Mouse (Mus musculus): Measurements from ENCODE around the gene 2210011C24Rik.
"Not testable (repeated sequence)": the region's sequence is repeated elsewhere in the genome, so short reads cannot be mapped to it uniquely, and the experiment has no call there.

Gene 2210011C24Rik

GRCm38 (mm10) chr8:83990170-83990569, 21.8 kb downstream of the 2210011C24Rik start:
- DNase-seq = no peak

GRCm38 (mm10) chr8:83989243-83989642, 22.7 kb downstream of the 2210011C24Rik start:
- DNase-seq = no peak

GRCm38 (mm10) chr8:83983222-83983621, 28.7 kb downstream of the 2210011C24Rik start:
- not testable (repeated sequence) for DNase-seq

DNA sequence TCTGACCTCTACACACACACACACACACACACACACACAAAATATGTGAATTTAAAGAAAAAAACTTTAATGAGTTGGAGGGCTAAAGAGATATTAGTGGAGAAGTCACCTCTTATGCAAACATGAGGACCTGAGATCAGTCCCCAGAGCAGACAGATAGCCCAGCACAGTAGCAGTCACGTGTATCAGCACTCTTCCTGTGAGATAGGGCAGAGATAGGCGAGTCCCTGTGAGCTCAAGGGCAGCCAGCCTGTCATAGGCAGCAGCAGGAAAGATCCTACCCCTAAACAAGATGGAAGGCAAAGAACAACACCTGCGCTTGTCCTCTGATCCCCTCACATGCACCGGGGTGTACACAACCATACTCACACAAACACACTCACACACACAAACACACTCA, 29.5 kb downstream of the 2210011C24Rik start:
- no peak for DNase-seq

DNA sequence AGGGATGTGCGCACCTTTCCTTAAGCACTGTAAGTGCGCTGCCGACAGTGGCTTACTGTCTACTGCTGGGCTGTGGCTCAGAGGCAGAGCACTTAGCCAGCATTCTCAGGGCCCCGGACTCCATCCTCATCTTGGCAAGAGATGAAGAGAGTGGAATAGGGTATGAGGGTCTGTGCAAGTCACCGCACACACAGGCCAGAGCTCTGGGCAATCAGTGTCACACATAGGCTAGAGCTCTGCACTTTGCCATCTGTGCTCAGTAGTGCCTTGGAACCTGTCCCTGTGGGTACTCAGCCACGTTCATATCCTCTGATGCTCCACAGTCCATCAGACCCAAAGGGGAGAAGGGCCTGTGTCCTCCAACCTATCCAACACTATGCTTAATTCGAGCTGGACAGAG, 30.4 kb downstream of the 2210011C24Rik start:
- no peak for DNase-seq

DNA sequence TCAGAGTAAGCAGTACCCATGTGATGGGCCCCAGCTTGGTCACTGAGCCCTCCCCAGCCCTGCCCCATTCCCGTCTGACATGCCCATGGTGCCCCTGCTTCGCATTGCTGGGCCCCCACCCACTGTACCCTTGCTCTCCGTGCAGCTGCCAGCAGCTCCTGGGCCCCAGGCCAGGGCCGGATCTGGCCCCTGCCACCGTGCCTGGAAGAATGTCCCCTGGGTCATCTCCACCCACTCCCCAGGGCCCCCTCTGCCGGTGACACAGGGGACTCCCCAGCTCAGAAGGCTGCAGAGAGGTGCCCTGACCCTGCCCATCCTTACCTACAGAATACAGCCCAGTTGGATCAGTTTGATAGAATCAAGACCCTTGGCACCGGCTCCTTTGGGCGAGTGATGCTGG, 31.1 kb downstream of the 2210011C24Rik start:
- DNase-seq = no peak

DNA sequence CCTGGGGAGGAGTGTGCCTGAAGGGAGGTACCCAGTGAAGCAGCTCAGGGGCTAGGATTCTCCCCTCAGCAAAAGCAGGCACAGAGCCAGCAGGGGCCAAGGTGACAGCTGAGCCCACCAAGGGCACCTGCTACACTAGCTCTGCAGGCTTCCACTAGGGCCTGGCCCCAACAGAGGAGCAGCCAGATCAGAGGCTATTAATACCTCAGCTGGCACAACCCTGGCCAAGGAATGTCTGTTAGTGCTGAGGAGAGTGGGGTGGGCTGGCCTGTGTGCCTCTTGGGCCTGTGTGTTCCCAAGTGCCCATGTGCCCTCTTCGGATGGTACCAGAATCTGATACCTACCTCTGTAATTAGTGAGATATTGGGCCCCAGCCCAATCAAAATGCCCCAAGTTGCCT, 31.7 kb downstream of the 2210011C24Rik start:
- DNase-seq = no peak

DNA sequence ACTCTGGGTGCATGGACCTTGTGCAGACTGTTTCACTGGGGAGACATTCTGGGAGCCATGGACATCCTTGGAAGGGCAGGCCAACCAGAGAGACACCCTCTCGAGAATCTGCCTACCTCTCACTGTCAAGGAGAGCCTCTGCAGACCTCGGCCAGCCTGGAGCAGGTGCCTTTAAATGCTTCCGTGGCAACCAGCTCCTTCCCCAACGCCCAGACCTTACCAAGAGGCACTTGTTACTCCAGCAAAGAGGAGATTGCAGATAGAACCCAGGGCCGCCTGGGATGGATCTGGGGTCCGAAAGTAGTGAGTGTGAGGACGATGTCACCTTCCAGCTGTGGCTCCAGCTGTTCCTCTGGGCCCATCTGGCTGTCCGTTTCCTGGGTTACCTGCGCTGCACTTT, 33.8 kb downstream of the 2210011C24Rik start:
- DNase-seq = no peak

DNA sequence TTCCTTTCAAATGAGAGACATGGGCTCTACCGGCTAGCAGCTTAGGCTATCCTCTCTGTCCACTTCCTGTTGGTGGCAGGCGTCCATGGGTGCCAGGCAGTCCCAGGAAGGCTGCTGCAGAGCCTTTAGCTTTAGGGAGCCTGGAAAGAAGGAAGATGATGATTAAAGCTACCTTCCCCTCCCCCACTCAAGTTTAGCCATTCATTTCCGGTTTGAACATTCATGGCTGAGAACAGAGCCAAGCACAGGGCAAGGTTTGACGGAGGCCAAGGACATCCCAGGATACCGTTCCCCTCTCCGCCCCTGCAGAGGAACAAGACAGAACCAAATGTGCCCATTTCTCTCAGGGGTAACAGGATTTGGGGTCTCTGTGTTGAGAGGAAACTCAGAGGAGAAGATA, 34.3 kb downstream of the 2210011C24Rik start:
- DNase-seq = no peak

DNA sequence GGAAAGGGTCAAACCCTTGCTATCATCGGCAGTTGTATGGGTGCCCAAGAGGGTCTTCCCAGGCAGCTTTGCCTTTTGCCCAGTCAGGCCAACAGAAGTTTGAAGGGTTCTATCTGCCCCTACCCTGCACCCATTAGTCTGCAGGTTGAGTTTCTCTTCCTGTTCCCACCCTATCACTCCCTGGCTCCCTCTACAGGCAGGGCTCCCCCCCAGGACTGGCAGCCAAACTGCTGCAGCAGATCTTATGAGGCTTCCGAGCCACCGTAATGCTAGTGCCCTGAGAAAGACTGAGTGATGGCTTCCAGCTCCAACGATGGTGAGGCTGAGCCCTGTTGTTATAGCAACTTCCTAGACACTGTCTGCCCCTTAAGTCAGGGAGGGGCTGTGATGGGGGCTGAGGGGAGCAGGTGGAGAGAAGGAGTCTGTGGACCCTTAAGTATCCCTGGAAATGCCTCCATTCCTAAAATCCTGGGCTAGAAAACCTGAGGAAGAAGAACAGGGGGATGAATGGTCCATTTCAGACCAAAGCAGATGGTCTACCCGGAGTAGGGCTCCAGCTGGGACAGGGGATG, 35.1 kb downstream of the 2210011C24Rik start:
- no peak for DNase-seq

DNA sequence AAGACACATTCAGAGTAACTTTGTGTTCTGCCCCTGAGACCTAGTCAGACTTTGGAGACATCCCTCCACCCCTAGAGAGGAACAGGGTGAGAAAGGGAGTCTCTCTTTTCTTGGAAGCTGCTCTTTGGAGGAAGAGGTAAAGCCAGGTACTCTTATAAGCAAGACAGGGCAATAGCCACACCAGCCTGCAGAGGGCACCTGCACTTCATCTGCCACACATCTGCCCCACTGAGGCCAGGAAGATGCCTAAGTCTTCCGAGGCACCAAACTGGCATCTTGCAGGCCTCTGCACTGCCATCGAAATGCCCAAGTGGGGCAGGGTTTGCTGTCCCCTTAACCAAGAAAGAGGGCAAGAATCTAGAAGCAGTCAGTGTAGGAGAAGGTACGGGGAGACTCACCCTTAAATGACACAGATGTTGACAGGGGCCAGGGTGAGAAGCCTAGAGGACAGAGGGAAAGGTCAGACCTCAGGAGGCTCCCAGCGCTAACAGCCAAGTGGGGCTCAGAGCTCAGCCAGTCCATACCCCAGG, 35.8 kb downstream of the 2210011C24Rik start:
- peak; percentile 31 to 48 for DNase-seq

DNA sequence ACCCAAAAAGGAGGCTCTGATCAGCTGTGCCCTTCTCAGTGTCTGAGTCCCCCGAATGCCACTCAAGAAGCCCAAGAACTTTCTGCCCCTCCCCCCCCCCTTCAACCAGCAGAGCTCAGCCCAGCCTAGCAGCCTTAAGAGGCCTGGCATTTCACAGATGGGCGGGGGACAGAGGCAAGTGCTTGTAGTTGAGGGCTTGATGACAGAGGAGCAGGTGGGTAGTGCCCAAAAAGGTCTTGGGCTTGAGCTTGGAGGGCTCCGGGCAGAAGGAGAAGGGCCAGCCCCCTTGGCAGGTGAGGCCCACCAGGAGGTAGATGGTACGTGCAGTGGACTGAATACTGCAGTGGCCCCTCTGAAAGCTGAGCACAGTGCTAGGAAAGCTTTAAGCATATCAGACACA, 37.5 kb downstream of the 2210011C24Rik start:
- DNase-seq = no peak

- DNase-seq = no peak
These were observed 38.6 kb downstream of the 2210011C24Rik start for GRCm38 (mm10) chr8:83973161-83974031.

GRCm38 (mm10) chr8:83972150-83973120, 39.5 kb downstream of the 2210011C24Rik start, which contains the start of gene Prkaca:
Gene Prkaca (plus strand): TSS chr8:83972993.
- peak; percentile 93 to 97 for DNase-seq

GRCm38 (mm10) chr8:83971661-83972060, 40.3 kb downstream of the 2210011C24Rik start:
- no peak for DNase-seq

DNA sequence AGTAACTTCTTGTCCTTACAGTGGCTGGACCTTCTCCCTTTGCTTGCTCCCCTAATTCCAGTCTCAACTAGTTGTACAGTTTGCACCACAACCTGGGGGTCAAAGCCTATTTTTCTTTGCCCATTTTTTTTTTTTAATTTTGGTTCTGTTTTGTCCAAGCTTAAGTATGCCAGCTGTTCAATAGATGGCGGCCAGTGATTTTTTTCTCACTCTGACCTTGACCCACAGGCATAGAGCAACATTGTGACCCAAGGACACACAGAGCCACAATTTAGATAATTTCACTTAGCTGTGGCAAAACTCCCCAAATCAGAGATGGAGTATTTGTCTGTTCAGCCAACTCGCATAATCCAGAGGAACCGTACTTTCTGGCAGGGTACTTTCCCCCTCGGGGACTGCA, 40.9 kb downstream of the 2210011C24Rik start:
- DNase-seq = no peak

GRCm38 (mm10) chr8:83967701-83968100, 44.3 kb downstream of the 2210011C24Rik start:
- DNase-seq = no peak

DNA sequence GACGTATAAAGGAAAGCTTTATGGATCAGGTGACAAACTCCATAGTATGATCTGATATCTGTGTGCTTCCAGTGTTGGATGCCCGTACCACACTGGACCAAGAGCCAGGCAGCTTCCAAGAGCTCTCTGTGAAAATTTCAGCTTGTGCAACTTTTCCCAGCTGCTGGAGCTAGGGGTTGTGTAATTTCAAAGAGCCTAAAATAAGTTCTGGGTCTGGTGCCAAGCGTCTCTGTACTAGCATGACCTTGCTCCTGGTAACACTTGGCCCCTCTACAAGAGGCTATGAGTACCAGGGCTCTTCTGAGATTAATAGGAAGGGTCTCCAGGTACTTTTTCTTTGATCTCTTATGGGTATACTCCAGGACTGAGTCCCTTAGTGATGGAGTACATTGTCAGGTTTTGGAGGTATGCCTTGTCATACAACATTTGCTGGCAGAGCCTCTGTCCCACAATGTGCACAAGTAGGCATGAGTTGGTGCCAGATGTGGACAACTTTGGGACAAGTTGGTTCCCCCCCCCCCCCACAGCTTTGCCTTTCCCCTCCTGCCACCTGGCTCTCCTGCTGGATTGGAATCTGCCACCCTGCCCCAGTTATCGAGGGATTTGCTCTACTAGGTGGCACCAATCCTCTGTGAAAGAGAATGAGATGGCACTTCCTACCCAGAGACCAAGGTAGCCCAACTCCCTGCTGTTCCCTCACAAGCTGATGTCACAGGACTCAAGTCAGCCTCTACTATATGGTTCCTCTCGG, 47.8 kb downstream of the 2210011C24Rik start:
- no peak for DNase-seq
